Mouse (Mus musculus) right cerebral cortex, postnatal 14 days (tissue): ENCODE data around the gene Eif5a.
A peak's percentile ranks its signal among the peaks of the same experiment; 100 is the strongest.
"Not testable (repeated sequence)": the region's sequence is repeated elsewhere in the genome, so short reads cannot be mapped to it uniquely, and the experiment has no call there.

Experiments
- DNase-seq: peaks from one replicate; pipeline ENCODE4 v3.0.0; 2022

Eif5a gene

GRCm38 (mm10) chr11:69945997-69946891 lies 24.5 kb upstream of the Eif5a start:
- DNase-seq: no peak

- DNase-seq: no peak
Measured at GRCm38 (mm10) chr11:69945216-69945615, 23.5 kb upstream of the Eif5a start.

GRCm38 (mm10) chr11:69940962-69941361 lies 19.2 kb upstream of the Eif5a start:
- DNase-seq: no peak

- no peak for DNase-seq
Measured at GRCm38 (mm10) chr11:69939731-69940130, 18.0 kb upstream of the Eif5a start.

- DNase-seq: no peak
Measured at GRCm38 (mm10) chr11:69939181-69939580, 17.4 kb upstream of the Eif5a start.

- no peak for DNase-seq
Measured at GRCm38 (mm10) chr11:69938401-69938979, 16.7 kb upstream of the Eif5a start.

GRCm38 (mm10) chr11:69937834-69938233 lies 16.1 kb upstream of the Eif5a start:
- DNase-seq: no peak

GRCm38 (mm10) chr11:69937385-69937784 lies 15.6 kb upstream of the Eif5a start:
- no peak for DNase-seq

- DNase-seq: no peak
Measured at GRCm38 (mm10) chr11:69936714-69937347, 15.1 kb upstream of the Eif5a start.

GRCm38 (mm10) chr11:69936156-69936555 lies 14.4 kb upstream of the Eif5a start:
- DNase-seq: no peak

GRCm38 (mm10) chr11:69935137-69935879 lies 13.6 kb upstream of the Eif5a start, which contains the start of gene Ybx2:
Gene Ybx2 (plus strand): TSS chr11:69935796.
- peak; percentile 90 for DNase-seq

GRCm38 (mm10) chr11:69934681-69935080 lies 12.9 kb upstream of the Eif5a start:
- DNase-seq: no peak

- peak; percentile 96 for DNase-seq
Measured at GRCm38 (mm10) chr11:69934169-69934568, 12.4 kb upstream of the Eif5a start.

GRCm38 (mm10) chr11:69933066-69933465 lies 11.3 kb upstream of the Eif5a start:
- DNase-seq: no peak

GRCm38 (mm10) chr11:69932254-69932653 lies 10.5 kb upstream of the Eif5a start:
- no peak for DNase-seq

- DNase-seq: no peak
Measured at GRCm38 (mm10) chr11:69931769-69932168, 10.0 kb upstream of the Eif5a start.

- no peak for DNase-seq
Measured at GRCm38 (mm10) chr11:69930967-69931537, 9.3 kb upstream of the Eif5a start.

- DNase-seq: not testable (repeated sequence)
Measured at GRCm38 (mm10) chr11:69930176-69930575, 8.4 kb upstream of the Eif5a start.

GRCm38 (mm10) chr11:69929712-69930111 lies 8.0 kb upstream of the Eif5a start:
- DNase-seq: no peak

- DNase-seq: no peak
Measured at GRCm38 (mm10) chr11:69927501-69927900, 5.7 kb upstream of the Eif5a start.

- no peak for DNase-seq
Measured at GRCm38 (mm10) chr11:69922796-69923195, 1.0 kb upstream of the Eif5a start.

- no peak for DNase-seq
Measured at GRCm38 (mm10) chr11:69922012-69922756, 426 bp upstream of the Eif5a start.
